Mouse (Mus musculus) adrenal gland, postnatal 25 days (tissue): ENCODE data around the gene Tmprss4. TPM values are rescaled to one million over a fixed set of nuclear protein-coding genes. Genes with fewer than 3 reads are reported as not detected.

ENCODE experiments used
- DNase-seq: peaks from one replicate; pipeline ENCODE4 v3.0.0; 2021; ENCODE audit warnings: mixed read lengths
- total RNA-seq: library from RNA; stranded (reverse); gene quantifications from 2 replicates; pipeline ENCODE4 v1.2.3, GENCODE M21; 2021

The Tmprss4 gene
- total RNA-seq, 1 experiment from 2014 or later, result not detected

DNA sequence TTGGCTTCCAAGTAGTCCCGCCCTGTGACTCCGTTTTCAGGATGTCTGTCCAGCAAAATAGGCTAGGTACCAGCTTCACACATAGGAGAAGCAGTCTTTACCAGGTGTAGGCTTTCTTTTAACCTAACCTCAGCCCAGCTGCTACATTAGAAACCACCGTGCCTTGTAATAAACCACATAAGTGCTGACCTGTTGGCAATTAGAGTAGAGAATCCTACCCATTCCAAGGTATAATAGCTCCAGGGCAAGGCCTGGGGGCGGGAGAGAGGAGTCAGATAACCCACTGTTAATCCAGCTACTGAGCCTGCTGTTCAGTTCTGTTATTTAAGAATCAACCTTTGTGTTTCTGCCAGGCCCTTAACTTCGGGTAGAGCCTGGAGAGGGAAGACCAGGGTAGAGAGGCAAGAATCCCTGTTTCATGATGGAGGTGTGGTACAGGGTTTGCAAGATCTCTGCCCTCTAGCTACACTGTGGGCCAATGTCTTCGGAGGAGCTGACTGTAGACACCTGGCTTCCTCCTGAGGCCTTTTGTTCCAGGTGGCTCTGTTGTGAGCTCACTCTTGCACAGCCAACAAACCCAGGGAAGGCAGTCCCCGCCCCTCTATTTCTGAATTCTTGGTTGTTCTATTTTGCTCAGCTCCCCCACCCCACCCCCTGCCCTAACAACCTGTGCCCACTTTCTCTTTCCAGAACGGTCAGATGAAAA lies 7.6 kb downstream of the Tmprss4 start:
- no peak for DNase-seq

DNA sequence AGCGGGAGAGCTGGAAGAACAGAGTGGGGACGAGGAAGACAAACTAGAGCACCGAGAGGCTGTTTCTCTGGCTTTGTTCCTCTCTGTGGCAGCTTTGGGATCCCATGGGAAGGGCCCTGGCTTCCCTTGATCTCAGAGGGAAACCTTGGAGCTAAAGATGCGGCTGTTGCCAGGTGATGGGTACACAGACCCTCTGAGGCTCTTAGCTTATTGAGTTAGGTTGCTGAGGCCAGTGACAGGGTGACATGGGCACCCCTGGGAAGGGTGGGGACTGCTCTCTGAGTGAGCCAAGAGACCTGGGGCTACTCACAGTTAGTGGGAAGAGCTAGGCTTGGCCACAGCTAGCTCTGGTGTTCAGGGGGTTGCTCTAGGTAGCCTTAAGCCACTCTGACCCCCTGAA lies 8.4 kb downstream of the Tmprss4 start:
- DNase-seq, result no peak

DNA sequence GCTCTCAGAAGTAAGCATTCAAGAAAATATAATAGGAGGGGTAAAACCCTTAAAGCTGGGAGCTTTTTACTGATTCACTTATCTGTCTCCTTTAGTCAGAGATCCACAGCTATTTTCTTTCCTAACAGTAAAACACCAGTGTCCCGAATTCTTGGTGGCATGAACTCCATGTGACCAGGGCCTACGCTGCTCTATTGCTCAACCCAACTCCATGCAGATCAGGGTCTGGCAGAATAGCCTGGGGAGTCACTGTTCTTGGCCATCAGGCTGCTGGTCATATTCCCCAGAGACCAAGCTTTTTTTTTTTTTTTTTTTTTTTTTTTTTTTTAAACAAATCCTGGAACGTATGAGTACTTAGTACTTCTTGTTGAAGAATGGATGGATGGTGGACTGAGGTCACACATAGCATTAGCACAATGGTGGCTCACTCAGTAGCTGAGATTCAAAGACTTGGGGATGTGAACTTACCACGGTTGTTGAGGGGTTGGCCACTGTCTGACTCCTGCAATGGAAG lies 14.2 kb downstream of the Tmprss4 start:
- no peak for DNase-seq

DNA sequence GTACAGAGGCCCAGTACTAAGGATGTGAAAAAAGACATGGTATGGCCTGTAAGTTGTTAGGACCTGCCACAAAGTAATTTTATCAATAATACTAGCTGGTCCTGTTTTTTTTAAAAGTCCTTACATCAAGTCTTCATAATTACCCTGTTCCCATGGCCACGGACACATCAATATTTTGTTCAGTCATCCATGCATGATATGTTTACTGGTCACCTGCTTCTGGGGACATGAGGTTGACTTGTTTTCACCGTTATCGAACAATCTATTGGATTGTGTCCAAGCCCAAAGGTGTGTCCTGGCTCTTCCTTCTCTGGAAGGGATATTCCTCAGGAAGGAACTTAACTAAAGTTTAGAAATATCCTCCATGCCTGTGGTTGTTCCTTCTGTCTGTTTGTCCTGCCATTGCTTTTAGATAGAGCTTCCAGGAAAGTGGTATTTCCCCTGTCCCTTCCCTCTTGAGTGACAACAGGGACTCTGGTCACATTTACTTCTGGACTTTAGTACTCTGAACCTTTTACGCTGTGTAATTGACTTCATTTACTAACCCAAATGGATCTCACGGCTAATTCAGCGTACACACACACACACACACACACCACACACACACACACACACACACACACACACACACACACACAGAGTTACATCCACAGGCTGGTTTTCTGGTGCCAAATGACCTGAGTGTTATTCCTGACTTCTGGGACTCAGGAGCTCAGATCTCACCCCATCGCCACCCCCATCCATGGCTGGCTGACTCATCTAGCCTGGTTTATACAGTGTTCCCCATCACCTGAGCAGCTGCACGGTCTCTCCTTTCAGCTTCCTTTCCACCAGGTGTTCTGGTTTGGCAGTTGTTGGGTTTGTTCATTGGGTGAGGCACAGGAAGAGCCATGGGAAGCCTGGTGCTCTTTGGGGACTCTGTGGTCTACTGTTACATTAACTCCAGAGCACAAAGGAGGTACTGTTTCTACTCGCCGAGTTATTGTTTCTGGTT lies 15.0 kb downstream of the Tmprss4 start:
- no peak for DNase-seq

DNA sequence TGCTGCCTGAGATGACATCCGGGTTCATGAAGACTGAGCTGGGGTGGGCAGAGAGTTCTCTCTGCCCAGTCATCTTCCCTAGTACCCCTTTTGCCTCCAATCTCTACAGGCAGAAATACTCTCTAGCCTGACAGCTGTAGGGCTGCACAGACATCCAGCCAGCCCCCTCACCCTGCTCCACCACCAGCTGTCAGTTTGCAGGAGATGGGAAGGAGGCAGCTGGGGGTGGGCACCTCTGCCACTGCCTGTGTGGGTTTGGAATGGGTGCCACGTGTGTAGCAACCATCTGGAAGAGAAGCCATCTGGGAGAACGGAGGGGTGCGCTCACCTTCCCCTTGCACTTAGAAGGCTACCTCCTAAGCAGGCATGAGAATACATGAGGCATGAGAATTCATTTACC lies 18.6 kb downstream of the Tmprss4 start:
- DNase-seq, result no peak

DNA sequence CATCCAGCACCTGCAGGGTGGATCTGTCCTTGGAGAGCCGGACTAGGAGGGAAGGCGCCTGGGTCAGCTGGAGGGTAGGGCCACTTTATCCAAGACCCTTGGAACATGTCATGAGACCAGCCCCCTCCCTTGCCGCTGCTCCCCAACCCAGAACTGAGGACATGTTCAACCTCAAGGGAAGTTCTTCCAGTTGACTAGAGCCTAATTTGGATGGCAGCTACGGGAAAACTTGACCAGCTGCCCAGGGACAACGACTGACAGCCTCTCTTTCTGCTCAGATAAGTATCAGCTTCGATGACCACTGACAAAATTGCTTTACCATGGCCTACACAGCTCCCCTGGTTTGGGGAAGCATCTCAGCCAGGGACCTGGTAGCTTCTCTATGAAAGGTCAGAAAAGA lies 20.6 kb downstream of the Tmprss4 start:
- DNase-seq, result no peak

DNA sequence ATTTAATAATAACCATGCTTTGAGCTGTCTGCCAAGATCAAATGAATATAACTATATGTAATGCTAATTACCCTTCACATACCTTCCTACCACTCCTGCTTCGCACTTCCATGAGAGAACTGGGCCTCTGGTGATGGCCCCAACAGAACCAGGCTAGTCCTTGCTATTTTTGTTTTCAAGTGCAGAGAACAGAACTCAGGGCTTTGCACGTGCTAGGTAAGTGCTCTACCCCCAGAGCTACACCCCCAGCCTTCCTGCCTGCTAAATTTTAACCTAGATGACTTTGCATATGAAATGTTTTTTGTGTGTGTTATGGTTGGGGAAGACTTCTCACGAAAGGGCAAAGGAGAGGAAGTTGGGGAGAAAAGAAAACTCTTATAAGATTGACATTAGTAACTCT lies 21.4 kb downstream of the Tmprss4 start:
- DNase-seq, result no peak

DNA sequence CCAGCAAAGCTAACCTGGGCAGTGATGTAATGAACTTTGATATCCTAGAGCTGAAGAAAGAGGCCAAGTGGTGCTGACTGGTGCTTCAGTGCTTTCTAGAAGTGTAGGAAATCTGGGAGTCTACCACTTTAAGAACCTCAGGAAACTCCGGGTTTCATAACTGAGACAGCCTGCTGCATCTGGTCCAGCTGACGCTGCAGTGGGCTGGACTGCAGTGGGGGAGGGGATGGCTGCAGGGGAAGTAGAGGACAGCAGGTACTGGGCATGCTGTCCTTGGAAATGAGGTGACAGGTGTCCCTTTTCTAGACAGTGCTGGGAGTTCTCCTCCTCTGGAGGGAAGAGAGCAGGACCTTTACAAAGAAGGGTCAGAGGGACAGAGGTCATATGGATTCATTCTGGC lies 22.1 kb downstream of the Tmprss4 start, which contains the start of gene BC049352:
BC049352 (plus strand) TSS at position 238 of the 400 bp plus-strand sequence.
- no peak for DNase-seq

DNA sequence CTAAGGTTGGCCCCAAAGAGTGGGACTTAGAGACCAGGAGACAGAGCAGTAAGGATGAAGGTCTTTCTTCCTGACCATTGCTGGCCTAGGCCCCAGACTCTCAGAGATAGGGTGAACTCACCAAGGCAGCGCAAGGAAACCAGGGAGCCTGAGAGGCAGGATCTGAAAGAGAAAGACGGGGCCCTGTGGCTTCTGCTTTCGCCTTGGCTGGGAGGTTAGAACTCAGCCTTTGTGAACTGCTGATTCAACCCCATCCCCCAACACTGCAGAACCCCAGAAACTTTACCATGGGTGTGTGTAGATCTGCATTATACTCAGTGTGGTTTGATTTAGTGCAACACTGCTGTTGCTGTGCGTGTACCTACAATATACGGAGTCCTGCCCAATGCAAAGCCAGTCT lies 24.6 kb downstream of the Tmprss4 start:
- DNase-seq, result no peak

DNA sequence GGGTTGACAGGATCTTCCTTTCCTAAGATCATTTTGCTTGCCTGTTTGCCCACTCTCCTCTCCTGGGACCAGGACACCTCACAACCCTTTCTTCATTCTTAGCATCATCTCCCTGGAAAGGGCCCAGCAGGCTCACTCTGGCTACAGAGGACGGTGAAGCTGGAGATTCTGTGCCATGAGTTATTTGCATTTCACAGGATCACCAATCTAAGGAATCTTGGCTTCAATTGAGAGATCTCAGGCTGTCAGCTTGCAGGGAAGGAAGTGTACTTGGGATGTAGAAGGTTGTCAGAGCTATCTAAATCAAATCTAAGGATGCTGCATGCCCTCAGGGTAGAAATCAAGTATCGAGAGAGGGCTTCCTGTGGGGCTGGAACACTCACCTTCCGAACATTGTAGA lies 30.4 kb downstream of the Tmprss4 start:
- no peak for DNase-seq

DNA sequence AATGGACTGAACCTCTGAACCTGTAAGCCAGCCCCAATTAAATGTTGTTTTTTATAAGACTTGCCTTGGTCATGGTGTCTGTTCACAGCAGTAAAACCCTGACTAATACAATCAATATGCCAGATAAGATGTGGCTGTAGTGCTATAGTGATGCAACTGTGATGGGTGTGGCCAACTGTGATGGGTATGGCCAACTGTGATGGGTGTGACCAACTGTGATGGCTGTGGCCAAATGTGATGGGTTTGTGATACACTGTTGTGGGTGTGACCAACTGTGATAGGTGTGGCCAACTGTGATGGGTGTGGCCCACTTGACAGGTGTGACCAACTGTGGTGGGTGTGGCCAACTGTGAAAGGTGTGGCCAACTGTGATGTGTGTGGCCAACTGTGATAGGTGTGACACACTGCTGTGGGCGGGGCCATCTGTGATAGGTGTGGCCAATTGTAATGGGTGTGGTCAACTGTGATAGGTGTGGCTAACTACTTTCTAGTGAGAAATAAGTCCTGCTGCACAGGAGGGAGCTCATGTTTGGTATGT lies 32.8 kb downstream of the Tmprss4 start:
- DNase-seq, result no peak

DNA sequence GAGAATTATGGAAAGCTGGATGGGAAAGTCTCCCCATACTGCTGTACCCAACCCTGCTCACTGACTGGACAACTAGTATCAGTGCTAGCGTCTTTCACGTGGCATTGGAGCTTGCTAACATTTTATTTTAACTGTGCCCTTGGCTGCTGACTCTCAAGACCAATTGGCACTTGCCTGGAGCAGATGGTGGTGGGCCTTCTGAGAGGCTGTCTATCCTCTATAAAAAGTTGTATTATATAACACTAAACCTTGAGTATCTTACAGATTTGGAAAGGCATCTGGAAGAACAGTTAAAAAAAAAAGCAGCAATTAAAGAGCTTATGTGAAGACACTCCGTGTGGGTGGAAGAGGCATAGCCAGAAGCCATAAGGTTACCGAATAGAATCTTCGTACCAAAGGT lies 33.7 kb downstream of the Tmprss4 start:
- no peak for DNase-seq

DNA sequence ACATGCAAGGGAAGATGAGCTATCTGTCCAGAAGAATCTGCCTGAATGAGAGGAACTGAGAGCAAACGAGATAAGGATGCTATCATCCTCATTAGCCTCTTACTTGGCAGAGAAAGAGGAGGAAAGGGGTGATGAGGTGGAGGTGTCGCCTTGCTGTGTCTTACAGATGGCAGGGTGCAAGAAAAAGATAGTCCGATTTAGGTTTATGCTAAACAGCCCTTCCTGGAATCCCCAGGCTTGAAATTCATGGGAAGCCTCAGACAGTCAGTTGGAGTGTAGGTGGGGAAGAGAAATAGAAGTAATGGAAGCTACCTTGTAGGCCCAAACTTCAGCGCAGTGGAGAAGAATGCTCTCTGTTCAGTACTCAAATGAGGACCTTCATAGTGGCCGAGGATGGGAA lies 36.0 kb downstream of the Tmprss4 start:
- DNase-seq, result no peak

DNA sequence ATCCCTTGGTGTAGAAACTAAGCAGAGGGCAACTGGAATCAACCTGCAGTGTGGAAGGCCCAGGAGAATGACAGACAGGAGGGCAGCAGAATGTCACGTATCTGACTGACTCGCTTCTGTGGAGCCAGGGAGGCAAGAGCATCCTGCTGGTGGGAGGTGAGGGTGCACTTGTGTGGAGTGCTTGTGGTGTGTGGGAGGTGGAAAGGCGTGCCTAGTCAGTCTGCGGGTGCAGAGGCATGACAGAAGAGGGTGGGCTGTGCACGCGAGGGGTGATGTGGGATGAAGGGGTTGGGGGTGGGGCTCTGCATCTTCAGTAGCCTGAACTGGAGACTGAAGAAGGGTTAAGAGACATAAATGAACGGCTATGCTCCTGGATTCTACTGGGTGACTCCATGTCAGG lies 50.5 kb downstream of the Tmprss4 start:
- DNase-seq, result no peak

DNA sequence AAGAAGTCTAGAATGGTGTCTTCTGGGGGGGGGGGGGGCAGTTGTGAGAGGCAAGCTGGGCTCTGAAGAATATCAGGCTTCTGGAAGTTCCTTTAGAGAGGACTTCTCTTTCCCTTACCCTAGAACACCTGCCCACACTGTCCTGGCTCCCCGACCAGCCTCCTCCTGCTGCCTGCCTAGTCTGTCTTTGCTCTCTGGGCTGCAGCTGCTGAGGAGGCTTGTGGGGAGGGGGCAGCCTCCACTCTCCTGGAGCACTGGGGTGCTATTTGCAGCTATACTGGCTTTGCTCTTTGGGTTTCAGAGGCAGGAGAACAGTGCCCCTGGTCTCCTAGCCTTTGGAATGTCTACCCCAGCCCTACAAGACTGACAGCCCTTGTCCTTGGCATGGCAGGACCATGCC lies 53.0 kb downstream of the Tmprss4 start:
- no peak for DNase-seq

DNA sequence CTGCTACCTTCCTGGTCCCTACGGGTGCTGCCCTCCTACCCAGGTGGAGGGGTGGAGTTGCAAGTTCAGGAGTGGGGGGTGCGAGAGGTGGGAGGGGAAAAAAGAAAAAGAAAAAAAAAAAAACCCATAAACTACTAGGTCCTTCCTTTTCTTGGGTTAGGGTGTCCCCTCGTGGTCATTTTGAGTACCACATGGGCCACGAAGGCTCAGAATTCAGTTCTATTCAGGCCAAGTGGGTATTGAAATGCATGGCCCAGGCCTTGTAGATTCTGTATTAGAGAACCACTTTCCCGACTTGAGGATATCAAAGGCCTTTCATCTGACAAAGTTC lies 57.7 kb downstream of the Tmprss4 start:
- peak; percentile 61 for DNase-seq

DNA sequence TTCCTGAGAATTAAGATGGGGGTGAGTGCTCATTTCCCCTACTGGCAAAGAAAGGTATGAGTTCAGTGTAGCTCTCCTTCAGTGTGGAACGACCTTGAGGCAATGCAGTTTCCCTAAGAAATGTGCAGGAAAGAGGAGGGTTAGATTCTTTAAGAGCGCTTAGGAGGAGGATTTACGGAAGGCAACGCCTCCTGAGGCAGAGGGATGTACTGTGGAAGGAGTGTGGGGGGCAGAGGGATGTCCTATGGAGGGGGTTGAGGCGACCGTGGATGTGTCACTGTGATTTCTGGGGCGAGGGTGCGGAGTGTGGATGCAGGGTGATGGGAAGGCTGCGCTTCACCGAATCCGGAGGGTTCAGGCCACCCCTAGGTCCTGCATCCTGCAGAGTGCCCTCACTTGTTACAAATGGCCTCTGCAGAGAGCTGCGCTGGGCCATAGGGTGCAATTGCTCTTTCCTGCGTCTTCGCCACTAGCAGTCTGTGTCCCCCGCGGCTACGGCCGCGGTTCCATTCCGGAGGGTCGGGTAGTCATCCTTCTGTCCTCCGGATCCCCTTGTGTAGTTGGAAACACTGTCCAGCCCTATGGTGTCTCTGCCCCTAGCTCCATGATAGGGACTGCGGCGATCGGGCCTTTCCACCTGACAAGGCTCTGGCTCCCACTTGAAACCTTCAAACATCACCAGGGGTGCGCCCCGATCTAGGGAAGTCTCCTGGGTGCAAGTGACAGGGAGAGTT lies 58.2 kb downstream of the Tmprss4 start:
- DNase-seq, result no peak

DNA sequence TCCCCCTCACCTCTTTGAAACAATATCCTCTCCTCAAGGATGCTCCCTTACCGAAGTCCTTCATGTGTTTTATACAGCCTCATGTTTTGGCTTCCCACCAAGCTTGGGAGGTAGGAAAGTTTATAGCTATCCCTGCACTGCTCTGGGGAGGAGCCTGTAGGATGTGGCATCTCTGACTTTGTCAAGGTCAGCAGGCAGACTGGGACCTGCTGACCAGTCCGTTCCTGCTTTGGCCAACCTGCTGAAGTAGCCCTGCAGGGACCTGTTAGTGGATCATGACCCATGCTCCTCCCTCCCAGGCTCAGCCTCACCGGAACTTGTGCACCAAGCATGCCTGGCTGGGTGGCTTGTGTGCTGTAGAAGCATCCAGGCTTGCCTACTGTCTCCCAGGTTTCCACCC lies 61.2 kb downstream of the Tmprss4 start:
- no peak for DNase-seq

DNA sequence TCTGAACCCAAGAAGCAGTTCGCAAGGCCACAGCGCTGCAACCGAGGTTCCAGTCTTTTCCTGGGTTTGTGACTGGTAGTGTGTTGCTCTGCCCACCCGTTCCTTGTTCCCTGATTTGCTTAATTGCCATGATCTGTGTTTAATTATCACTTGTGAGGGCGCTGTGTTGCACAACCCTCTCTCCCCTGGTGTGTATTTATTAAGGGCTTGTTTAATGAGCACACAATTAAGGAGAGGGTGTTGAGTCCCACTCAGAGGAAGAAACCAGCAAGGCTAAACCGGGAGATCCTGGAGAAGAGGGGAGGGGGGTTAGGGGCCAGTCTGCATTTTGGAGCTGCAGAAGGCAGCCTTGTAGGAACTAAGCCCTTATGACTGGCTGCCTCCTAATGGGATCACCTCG lies 62.9 kb downstream of the Tmprss4 start:
- no peak for DNase-seq

DNA sequence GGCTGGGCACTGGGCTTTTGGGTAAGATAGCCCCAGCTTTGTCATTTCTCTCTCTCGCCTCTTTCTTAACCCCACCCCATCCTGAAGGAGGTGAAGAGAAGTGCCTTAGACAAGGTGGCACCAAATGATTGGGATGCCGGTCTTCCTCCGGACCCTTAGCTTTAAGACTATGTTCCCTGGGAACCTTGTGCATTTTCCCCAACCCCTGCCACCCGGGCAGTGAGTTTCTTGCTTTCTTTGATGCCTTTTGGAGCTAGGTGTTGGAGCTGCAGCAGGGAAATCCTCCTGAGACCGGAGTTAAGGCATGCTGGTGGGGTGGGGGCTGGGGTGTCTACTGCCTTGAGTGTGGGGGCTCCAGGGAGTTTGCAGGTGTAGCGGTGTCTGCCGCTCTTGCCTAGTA lies 64.8 kb downstream of the Tmprss4 start:
- DNase-seq, result no peak

DNA sequence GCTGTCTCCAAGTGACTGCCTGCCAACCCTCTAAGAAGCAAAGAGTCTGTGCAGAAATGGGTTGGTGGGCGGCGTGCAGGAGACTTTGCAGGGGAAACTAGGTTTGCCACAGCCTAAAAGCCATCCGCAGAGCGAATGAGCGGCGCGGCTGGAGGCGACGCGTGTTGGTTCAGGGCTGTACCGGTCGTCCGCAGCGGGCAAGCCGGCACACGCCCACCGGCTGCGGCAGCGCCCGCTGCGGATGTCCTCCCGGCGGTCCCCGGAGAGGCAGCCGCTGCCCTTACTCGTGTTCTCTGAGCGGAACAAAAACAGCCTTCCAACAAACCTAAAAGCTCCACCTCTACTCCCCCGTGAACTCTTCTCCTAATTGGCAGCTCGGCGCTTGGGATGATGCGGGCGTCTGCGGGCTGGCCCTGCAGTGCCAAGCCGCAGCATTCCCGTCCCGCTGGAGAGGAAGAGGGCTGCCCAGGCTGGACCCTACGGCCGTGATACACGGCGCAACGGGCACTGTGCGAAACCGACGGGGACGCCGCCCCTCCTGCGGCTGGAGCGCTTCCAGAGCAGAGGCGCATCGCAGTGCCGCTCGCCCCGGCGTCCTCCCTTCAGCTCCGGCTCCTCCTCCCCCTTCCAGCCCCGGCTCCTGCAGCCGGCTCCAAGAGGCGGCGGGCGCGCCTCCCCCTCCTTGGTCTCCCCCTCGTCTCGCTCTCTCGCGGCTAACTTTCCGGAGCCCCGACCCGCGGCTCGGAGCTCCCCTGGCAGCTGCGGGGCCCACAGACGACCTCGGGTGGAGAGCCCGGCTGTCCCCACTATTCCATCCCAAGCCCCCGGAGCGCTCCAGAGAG lies 65.5 kb downstream of the Tmprss4 start, which contains the start of gene Scn4b:
Scn4b (plus strand) TSS at position 205 of the 842 bp plus-strand sequence.
- peak; percentile 52 for DNase-seq
